Mouse (Mus musculus) spleen, embryonic (tissue): ENCODE measurements around the gene 4930486L24Rik.
"Not testable (repeated sequence)": the region's sequence is repeated elsewhere in the genome, so short reads cannot be mapped to it uniquely, and the experiment has no call there.

Experiments used
- CTCF ChIA-PET: fragments of 350-600 bp; sonication (Branson Sonifier 250); formaldehyde crosslinking; loops from one replicate; lab custom pipeline; 2022; lab: Charles Lee

The 4930486L24Rik gene

GRCm38 (mm10) chr13:60864281-60864680 lies at the start of gene 4930486L24Rik:
Gene 4930486L24Rik (minus strand): TSS chr13:60864475.
- CTCF ChIA-PET: no interaction called here

GRCm38 (mm10) chr13:60904780-60905179 lies 40.5 kb upstream of the 4930486L24Rik start, which contains the start of gene Tpbpb:
Gene Tpbpb (minus strand): TSS chr13:60904880.
- CTCF ChIA-PET: not testable (repeated sequence)

GRCm38 (mm10) chr13:60897328-60897727 lies 33.1 kb upstream of the 4930486L24Rik start, which contains the start of gene Ctla2b:
Gene Ctla2b (minus strand): TSS chr13:60897447.
- CTCF ChIA-PET: no interaction called here

- CTCF ChIA-PET: not testable (repeated sequence)
These were observed 32.5 kb upstream of the 4930486L24Rik start, which contains the start of gene Gm49392 for GRCm38 (mm10) chr13:60896794-60897193. Gene Gm49392 (minus strand): TSS chr13:60896894.

- CTCF ChIA-PET: no interaction called here
These were observed 31.3 kb upstream of the 4930486L24Rik start for GRCm38 (mm10) chr13:60895406-60896160.

GRCm38 (mm10) chr13:60892301-60892700 lies 28.0 kb upstream of the 4930486L24Rik start:
- CTCF ChIA-PET: no interaction called here

GRCm38 (mm10) chr13:60848241-60849120 lies 15.8 kb downstream of the 4930486L24Rik start:
- CTCF ChIA-PET: no interaction called here

- CTCF ChIA-PET: no interaction called here
These were observed 21.1 kb downstream of the 4930486L24Rik start for GRCm38 (mm10) chr13:60843153-60843552.

- CTCF ChIA-PET: no interaction called here
These were observed 21.6 kb downstream of the 4930486L24Rik start for GRCm38 (mm10) chr13:60842703-60843102.

- CTCF ChIA-PET: interaction anchor here (0.6 kb wide), 1 partner anchor 42 kb away, joined by 3 read pairs; no protein-coding TSS in a partner anchor
These were observed 24.8 kb downstream of the 4930486L24Rik start for GRCm38 (mm10) chr13:60839353-60839902.

GRCm38 (mm10) chr13:60826052-60826451 lies 38.2 kb downstream of the 4930486L24Rik start:
- CTCF ChIA-PET: no interaction called here

- CTCF ChIA-PET: no interaction called here
These were observed 43.6 kb downstream of the 4930486L24Rik start for GRCm38 (mm10) chr13:60820486-60821175.

- CTCF ChIA-PET: no interaction called here
These were observed 44.8 kb downstream of the 4930486L24Rik start for GRCm38 (mm10) chr13:60819469-60819868.

- CTCF ChIA-PET: no interaction called here
These were observed 50.6 kb downstream of the 4930486L24Rik start for GRCm38 (mm10) chr13:60813722-60814121.

- CTCF ChIA-PET: no interaction called here
These were observed 51.5 kb downstream of the 4930486L24Rik start for GRCm38 (mm10) chr13:60812768-60813167.

- CTCF ChIA-PET: no interaction called here
These were observed 54.6 kb downstream of the 4930486L24Rik start for GRCm38 (mm10) chr13:60809690-60810089.

- CTCF ChIA-PET: no interaction called here
These were observed 61.5 kb downstream of the 4930486L24Rik start, which contains the start of gene Ctsll3 for GRCm38 (mm10) chr13:60802749-60803148. Gene Ctsll3 (minus strand): TSS chr13:60802849.
